Mouse (Mus musculus) C2C12 (cell line): ENCODE data around the gene Plpp2.

Source experiments
- CEBPB ChIP-seq: IDR thresholded peaks from one replicate; pipeline ENCODE4 v1.6.1; 2011; ENCODE audit warnings: low read depth, mild to moderate bottlenecking, control low read depth, moderate library complexity
- CTCF ChIP-seq: IDR thresholded peaks from one replicate; pipeline ENCODE4 v1.5.1; 2011; ENCODE audit not compliant: control insufficient read depth, insufficient read depth, insufficient read length
- MAX ChIP-seq: IDR thresholded peaks from one replicate; pipeline ENCODE4 v1.6.1; 2011; ENCODE audit warnings: mild to moderate bottlenecking, control low read depth
- MYOD1 ChIP-seq: IDR thresholded peaks from one replicate; pipeline ENCODE4 v1.6.1; 2011; ENCODE audit warnings: low read depth; ENCODE audit not compliant: control insufficient read depth, insufficient read length
- USF1 ChIP-seq: IDR thresholded peaks from one replicate; pipeline ENCODE4 v1.6.1; 2011; ENCODE audit warnings: low read depth, mild to moderate bottlenecking, control low read depth, moderate library complexity

- TF ChIP-seq CTCF = no peak
- TF ChIP-seq CEBPB = no peak
- no peak for TF ChIP-seq MAX
- no peak for TF ChIP-seq USF1
- TF ChIP-seq MYOD1 = no peak
Observed at GRCm38 (mm10) chr10:79525456-79526325, 7.9 kb downstream of the Plpp2 start.
